Mouse (Mus musculus) intestine, embryonic 16.5 days (tissue): Measurements from ENCODE around the gene Gm10645. TPM values are rescaled to one million over a fixed set of nuclear protein-coding genes. Genes with fewer than 3 reads are reported as not detected.

Source experiments
- ATAC-seq: fragments of 200-750 bp; cut with Nextera tagmentation; 2 replicates; pipeline ENCODE4 v1.8.0; 2017; ENCODE audit warnings: moderate TSS enrichment, moderate library complexity
- H3K27ac ChIP-seq: fragments of 300-500 bp; sonication (generic); 2 replicates; pipeline ENCODE4 v1.5.1; 2014; ENCODE audit warnings: mild to moderate bottlenecking, low read length
- H3K27me3 ChIP-seq: fragments of 300-500 bp; sonication (generic); replicated peaks from 2 replicates; pipeline ENCODE4 v1.6.1; 2014; ENCODE audit warnings: low read length, control low read depth, mixed read lengths; ENCODE audit not compliant: control insufficient read depth, insufficient read depth
- H3K36me3 ChIP-seq: fragments of 300-500 bp; sonication (generic); 2 replicates; pipeline ENCODE4 v1.6.1; 2014; ENCODE audit warnings: low read length, control low read depth; ENCODE audit not compliant: control insufficient read depth, insufficient read depth
- H3K4me1 ChIP-seq: fragments of 300-500 bp; sonication (generic); 2 replicates; pipeline ENCODE4 v1.6.1; 2014; ENCODE audit warnings: low read length, control low read depth, mixed read lengths; ENCODE audit not compliant: control insufficient read depth, insufficient read depth
- H3K4me2 ChIP-seq: fragments of 300-500 bp; sonication (generic); 2 replicates; pipeline ENCODE4 v1.6.1; 2014; ENCODE audit warnings: low read depth, low read length, control low read depth
- H3K4me3 ChIP-seq: fragments of 300-500 bp; sonication (generic); 2 replicates; pipeline ENCODE4 v1.5.1; 2014; ENCODE audit warnings: mild to moderate bottlenecking, low read length
- H3K9ac ChIP-seq: fragments of 300-500 bp; sonication (generic); 2 replicates; pipeline ENCODE4 v1.6.1; 2014; ENCODE audit warnings: low read depth, low read length
- H3K9me3 ChIP-seq: fragments of 300-500 bp; sonication (generic); 2 replicates; pipeline ENCODE4 v1.6.1; 2016; ENCODE audit warnings: low read length, control low read depth; ENCODE audit not compliant: control insufficient read depth
- WGBS: fragments of 180-500 bp; shearing (Covaris S2); extraction: QIAGEN DNeasy Blood & Tissue Kit; methylation state at CpG from one replicate; pipeline ENCODE4 v1.1.7; 2014; 5-methylcytosine and 5-hydroxymethylcytosine counted together
- polyA plus RNA-seq: library from polyadenylated mRNA; unstranded; fragments of >200 nt; fragmentation: Nextera tagmentation; extraction: Ambion mirVana; gene quantifications from 2 replicates; pipeline ENCODE4 v1.2.1, GENCODE M21; 2015

Gm10645 gene
- polyA plus RNA-seq = 0.43 and 1.0 TPM in 2 replicates

DNA sequence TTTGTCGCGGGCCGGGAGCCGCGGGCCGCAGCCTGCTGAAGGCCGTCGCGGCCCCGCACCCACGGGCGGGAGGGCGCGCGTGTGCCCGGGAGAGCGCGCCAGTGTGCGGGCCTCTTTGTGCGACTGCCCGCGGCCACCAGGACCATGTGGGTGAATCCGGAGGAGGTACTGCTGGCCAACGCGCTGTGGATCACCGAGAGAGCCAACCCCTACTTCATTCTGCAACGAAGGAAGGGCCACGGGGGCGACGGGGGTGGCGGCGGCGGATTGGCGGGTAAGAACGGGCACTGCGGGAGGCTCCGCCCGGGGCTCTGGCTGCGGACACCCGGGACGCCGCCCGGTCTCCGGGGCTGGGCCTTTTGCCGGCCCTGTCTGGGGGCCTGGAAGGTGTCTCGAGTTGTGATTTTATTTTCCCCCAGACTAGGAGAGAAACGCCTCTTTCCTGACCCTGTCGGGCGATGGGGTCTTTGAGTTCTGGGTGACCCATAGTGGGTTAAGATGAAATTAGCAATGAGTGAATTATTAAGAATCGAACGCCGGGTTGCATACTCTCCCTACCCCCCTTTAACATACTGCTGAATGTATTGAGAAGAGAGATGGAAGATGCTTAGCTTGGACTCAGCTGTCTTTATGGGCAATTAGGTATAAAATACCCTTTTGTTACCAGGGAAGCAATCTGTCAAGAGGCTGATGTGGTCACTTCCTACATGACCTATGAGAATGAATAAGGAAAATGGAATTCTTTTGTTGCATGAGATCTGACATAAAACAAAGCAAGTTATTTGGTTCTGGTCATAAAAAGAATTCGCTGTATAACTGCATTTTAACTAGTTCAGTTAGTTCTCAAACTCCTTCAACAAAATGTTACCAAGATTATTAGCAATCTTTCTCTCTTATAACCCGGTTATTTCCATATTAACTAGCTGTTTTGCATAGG lies at the start of gene Gm10645:
Gene Gm10645, minus strand, starts transcription at position 240 of the 937 bp plus-strand sequence.
- peak; percentile 56 for ATAC-seq
- H3K4me3 ChIP-seq = peak within 1 kb of the TSS; percentile 79
- H3K27me3 ChIP-seq = no peaks in the 10 kb centered on the region
- no peaks in the 10 kb centered on the region for H3K9me3 ChIP-seq
- no peaks in the 10 kb centered on the region; the same call in 1 of the 2 replicates for H3K4me1 ChIP-seq
- H3K4me2 ChIP-seq = peak within 1 kb of the TSS; percentile 92
- H3K9ac ChIP-seq = peak within 1 kb of the TSS; percentile 90
- WGBS = 3% methylated on average over 44 of the region's 54 CpGs
- no peaks in the 10 kb centered on the region for H3K36me3 ChIP-seq
- H3K27ac ChIP-seq = peak within 1 kb of the TSS; percentile 81

DNA sequence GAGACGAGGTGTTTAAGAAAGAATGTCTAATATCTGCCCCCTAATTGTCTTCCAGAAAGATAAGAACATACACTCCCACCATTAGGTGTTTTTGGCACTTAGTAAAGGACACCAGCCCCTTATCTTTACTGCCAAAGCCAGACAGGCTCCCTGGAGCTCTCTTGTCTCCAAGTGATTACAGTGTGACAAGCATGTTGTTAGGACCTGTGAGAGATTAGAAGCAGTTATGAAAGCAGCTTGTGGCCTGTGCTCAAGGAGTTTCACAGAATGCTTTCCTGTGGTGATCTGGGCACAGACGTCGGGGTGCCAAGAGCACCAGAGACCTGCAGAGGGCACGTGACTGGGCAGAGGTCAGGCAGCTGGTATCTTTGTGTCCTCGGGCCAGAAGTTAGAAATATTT lies 49.1 kb upstream of the Gm10645 start:
- H3K36me3 ChIP-seq = no peaks in the 10 kb centered on the region
- 45% methylated on average over 5 of the region's 5 CpGs for WGBS
- H3K4me1 ChIP-seq = peaks cover 6% of the 10 kb centered on the region; the same call in 1 of the 2 replicates
- H3K4me3 ChIP-seq = no peak overlapping the region
- H3K9ac ChIP-seq = no peak overlapping the region
- no peak overlapping the region for H3K4me2 ChIP-seq
- no peaks in the 10 kb centered on the region for H3K27me3 ChIP-seq
- H3K27ac ChIP-seq = peak overlapping the region; percentile 39
- H3K9me3 ChIP-seq = no peaks in the 10 kb centered on the region
- ATAC-seq = peak; percentile 79

DNA sequence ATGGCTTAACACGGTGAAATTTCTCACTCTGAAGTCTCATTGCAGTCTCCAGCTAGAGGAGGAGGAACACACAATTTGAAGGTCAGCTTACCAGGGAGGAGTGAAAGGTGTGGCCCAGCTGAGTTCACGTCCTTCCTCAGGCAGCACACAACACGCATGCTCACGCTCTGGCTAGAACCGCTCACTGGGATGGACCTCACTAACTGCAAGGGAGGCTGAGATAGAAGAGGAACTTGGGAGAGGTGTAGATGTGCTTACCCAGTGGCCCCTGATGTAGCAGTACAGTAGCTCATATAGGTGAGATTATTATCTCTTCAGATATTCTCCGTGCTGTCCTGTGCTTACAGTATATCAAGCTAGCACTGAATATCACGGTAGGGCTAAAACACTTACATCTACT lies 44.7 kb upstream of the Gm10645 start:
- Histone ChIP-seq H3K4me3 (no peak overlapping the region), H3K27me3 (no peaks in the 10 kb centered on the region), H3K9ac (no peak overlapping the region), H3K4me1 (peaks cover 4% of the 10 kb centered on the region; the same call in 1 of the 2 replicates), H3K27ac (no peak overlapping the region), H3K9me3 (no peaks in the 10 kb centered on the region), H3K4me2 (no peak overlapping the region), H3K36me3 (no peaks in the 10 kb centered on the region)
- WGBS = 82% methylated on average over 7 of the region's 7 CpGs
- no peak for ATAC-seq

DNA sequence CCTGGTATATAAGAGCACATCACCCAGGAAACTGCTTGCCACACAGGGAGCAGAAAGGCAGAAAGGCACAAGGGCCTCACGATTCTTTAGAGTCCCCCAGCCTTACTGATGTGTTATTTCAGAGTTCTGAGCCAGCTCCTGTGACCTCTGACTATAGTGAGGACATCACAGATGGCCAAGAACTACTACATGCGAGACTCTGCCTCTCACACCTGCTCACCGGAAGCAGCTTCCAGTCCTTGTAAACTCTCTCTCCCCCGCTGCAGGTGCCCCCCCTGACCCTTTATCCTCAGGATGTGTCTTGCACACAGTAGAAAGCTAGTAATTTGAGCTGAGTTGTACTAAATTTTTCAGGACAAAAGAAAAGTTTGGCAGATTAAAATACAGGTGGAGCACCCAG lies 43.6 kb upstream of the Gm10645 start:
- Histone ChIP-seq H3K4me1 (peaks cover 5% of the 10 kb centered on the region; the same call in 1 of the 2 replicates), H3K36me3 (no peaks in the 10 kb centered on the region), H3K9ac (no peak overlapping the region), H3K9me3 (no peaks in the 10 kb centered on the region), H3K27me3 (no peaks in the 10 kb centered on the region), H3K4me3 (no peak overlapping the region), H3K27ac (no peak overlapping the region), H3K4me2 (no peak overlapping the region)
- WGBS = 62% methylated on average over 4 of the region's 4 CpGs
- ATAC-seq = no peak

DNA sequence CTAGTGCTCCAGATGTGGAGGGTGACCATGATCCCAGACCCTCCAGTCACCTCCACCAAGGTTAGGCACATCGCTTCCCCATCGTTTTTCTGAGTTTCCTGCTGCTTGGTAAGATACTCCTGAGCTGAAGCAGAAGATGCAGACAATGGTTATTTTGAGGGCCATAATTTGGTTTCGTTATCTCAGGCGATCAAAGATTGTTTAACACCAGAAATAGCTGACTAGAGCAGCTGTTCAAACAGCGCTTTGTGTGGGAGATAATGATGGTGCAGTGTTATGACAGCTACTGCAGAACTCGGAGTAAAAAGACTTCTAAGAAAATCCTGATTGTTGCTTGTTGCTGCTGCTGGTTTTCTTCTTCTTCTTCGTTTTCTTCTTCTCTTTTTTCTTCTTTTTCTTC lies 39.9 kb upstream of the Gm10645 start:
- no peak; the same call in 1 of the 2 replicates for ATAC-seq
- Histone ChIP-seq H3K9ac (no peak overlapping the region), H3K9me3 (no peaks in the 10 kb centered on the region), H3K4me3 (no peak overlapping the region), H3K27me3 (no peaks in the 10 kb centered on the region), H3K4me1 (peaks cover 5% of the 10 kb centered on the region), H3K27ac (no peak overlapping the region), H3K36me3 (no peaks in the 10 kb centered on the region), H3K4me2 (no peak overlapping the region)
- WGBS = 46% methylated on average over 7 of the region's 7 CpGs

DNA sequence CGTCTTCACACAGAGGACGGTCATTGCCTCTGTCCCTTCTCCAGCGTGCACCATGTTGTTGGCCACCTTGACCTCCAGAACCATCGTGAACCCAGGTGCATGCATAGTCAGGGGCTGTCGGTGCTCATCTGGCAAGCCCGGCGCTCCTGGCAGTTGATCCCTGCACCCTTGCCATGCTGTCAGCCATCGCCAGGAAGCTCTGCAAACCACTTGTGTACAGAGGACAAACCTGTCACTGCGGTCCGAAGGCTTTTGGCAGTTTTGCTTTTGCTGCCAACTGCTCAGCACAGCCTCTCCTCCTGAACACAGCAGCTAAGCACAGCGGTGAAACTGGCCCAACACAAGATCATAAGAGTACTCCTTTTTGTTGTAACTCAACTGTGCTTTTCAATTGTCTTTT lies 37.0 kb upstream of the Gm10645 start:
- Histone ChIP-seq H3K27me3 (no peaks in the 10 kb centered on the region), H3K9me3 (no peaks in the 10 kb centered on the region), H3K4me3 (no peak overlapping the region), H3K4me2 (no peak overlapping the region), H3K27ac (no peak overlapping the region), H3K9ac (no peak overlapping the region), H3K4me1 (peaks cover 17% of the 10 kb centered on the region), H3K36me3 (no peaks in the 10 kb centered on the region)
- WGBS = 89% methylated on average over 11 of the region's 11 CpGs
- ATAC-seq = no peak

DNA sequence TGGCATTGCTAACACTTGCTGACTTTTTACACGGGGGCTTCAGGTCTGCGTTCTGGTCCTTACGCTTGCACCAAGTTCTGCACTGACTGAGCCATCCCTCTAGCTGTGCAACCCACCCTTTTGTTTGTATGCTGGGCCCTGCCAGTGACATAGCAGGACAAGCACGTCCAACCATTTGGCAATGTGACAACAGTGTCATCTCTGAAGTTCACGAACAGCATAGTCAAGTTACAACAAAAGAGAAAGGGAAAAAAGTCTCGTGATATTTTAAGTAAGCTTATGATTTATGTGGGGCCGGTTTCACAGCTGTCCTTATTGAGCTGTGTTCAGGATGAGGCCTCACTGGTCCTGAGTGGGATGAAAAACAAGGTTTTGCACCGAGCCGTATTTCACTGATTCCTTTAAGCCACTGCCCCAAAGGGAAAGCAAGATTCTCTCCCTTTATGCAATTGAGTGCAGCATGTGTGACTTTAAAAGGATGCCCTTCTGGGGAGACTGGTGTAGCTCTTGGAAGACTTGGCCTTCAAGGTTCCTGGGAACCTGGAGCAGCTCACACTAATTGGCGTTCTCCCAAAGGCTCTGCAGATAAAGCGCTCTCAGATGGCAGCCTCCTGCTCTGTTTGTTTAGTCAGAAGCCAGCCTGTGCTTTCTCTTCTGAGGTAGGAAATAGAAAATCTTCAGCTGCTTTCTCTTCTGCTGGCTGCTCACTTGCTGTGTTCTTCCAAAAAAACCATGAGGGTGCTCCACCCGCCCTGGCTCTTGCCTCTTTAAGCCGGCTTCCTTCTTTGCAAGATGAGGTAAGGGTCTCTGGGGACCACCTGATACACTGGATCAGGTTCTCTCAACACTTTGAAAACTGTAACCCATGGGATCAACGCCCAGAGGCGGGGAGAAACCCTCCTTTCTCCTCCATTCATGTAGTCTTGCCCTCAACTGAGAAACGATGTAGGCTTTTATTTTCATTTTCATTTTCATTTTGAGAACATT lies 34.5 kb upstream of the Gm10645 start:
- H3K4me3 ChIP-seq = no peak overlapping the region
- H3K4me2 ChIP-seq = peak overlapping the region; percentile 33; the same call in 1 of the 2 replicates
- peak overlapping the region; percentile 50 for H3K27ac ChIP-seq
- no peaks in the 10 kb centered on the region for H3K9me3 ChIP-seq
- no peak overlapping the region for H3K9ac ChIP-seq
- H3K27me3 ChIP-seq = no peaks in the 10 kb centered on the region
- H3K36me3 ChIP-seq = no peaks in the 10 kb centered on the region
- 54% methylated on average over 16 of the region's 16 CpGs for WGBS
- peaks cover 12% of the 10 kb centered on the region for H3K4me1 ChIP-seq
- peak; percentile 78 for ATAC-seq

DNA sequence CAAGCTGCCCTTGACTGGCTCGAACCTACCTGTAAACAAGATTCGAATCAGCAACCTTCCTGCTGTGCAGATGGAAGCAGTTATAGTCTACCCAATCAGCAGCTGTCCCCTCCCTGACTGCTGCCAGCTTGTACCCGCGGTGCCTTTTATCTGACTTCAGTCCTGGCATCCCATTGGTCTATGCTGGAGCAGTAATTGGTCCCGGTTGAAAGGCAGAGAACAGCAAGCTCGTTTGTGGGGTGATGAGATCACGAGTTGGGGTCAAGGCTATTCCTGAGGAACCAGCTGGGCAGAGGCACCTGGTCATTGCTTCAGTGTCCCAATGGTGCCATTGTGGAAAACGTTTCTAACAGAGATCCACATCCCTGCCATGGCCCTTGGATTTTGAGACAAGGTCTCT lies 33.7 kb upstream of the Gm10645 start:
- Histone ChIP-seq H3K4me3 (no peak overlapping the region), H3K4me2 (no peak overlapping the region), H3K36me3 (no peaks in the 10 kb centered on the region), H3K9ac (no peak overlapping the region), H3K27me3 (no peaks in the 10 kb centered on the region), H3K27ac (peak overlapping the region; percentile 50; the same call in 1 of the 2 replicates), H3K9me3 (no peaks in the 10 kb centered on the region), H3K4me1 (peaks cover 12% of the 10 kb centered on the region)
- peak; percentile 38; the same call in 1 of the 2 replicates for ATAC-seq
- 66% methylated on average over 8 of the region's 8 CpGs for WGBS

DNA sequence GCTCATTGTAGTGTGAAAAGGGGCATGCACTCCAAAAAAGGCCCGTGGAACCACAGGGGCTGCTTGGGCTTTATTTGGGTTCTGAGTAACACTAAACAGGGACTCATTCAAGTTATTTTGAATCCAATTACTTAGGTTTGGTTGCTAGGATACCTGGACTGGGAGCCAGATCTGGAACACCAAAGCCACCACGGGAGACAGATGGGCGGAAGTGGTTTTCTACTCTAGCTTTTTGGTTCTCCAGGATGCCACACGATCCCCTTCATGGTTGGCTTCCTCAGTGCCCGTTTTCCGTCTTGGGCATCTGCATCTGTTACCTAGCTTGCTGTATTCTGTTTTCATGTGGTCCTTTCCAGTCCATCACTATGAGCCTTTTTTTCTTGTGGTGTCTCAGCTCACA lies 30.1 kb upstream of the Gm10645 start:
- no peak overlapping the region for H3K27ac ChIP-seq
- ATAC-seq = no peak
- no peak overlapping the region for H3K4me3 ChIP-seq
- whole genome bisulfite sequencing = 79% methylated on average over 6 of the region's 6 CpGs
- H3K4me2 ChIP-seq = no peak overlapping the region
- H3K27me3 ChIP-seq = no peaks in the 10 kb centered on the region
- H3K4me1 ChIP-seq = peaks cover 12% of the 10 kb centered on the region
- no peaks in the 10 kb centered on the region for H3K9me3 ChIP-seq
- no peaks in the 10 kb centered on the region for H3K36me3 ChIP-seq
- no peak overlapping the region for H3K9ac ChIP-seq
